Mouse (Mus musculus) stomach, postnatal 0 days (tissue): ENCODE measurements around the gene Ypel3. TPM values are rescaled to one million over a fixed set of nuclear protein-coding genes. Genes with fewer than 3 reads are reported as not detected.

ENCODE experiments used
- ATAC-seq: fragments of 200-750 bp; cut with Nextera tagmentation; 2 replicates; pipeline ENCODE4 v1.8.0; 2017; ENCODE audit not compliant: low FRiP score, low TSS enrichment
- DNase-seq: peaks from one replicate; pipeline ENCODE4 v3.0.0-alpha.2; 2016; ENCODE audit warnings: low spot score
- H3K27ac ChIP-seq: fragments of 300-500 bp; sonication (generic); replicated peaks from 2 replicates; pipeline ENCODE4 v1.5.1; 2014; ENCODE audit warnings: mild to moderate bottlenecking, control low read depth
- H3K27me3 ChIP-seq: fragments of 300-500 bp; sonication (generic); 2 replicates; pipeline ENCODE4 v1.6.1; 2014; ENCODE audit warnings: low read length; ENCODE audit not compliant: control insufficient read depth, insufficient read depth
- H3K36me3 ChIP-seq: fragments of 300-500 bp; sonication (generic); 2 replicates; pipeline ENCODE4 v1.6.1; 2014; ENCODE audit warnings: low read length, mixed read lengths; ENCODE audit not compliant: control insufficient read depth, insufficient read depth
- H3K4me1 ChIP-seq: fragments of 300-500 bp; sonication (generic); replicated peaks from 2 replicates; pipeline ENCODE4 v1.6.1; 2014; ENCODE audit warnings: antibody characterized with exemption; ENCODE audit not compliant: control insufficient read depth, insufficient read depth
- H3K4me2 ChIP-seq: fragments of 300-500 bp; sonication (generic); replicated peaks from 2 replicates; pipeline ENCODE4 v1.6.1; 2014; ENCODE audit warnings: low read depth, mild to moderate bottlenecking, control low read depth, moderate library complexity
- H3K4me3 ChIP-seq: fragments of 300-500 bp; sonication (generic); 2 replicates; pipeline ENCODE4 v1.5.1; 2014; ENCODE audit warnings: low read depth, low read length, control low read depth
- H3K9ac ChIP-seq: fragments of 300-500 bp; sonication (generic); 2 replicates; pipeline ENCODE4 v1.6.1; 2014; ENCODE audit warnings: mild to moderate bottlenecking, low read length, control low read depth, mixed read lengths
- H3K9me3 ChIP-seq: fragments of 300-500 bp; sonication (generic); 2 replicates; pipeline ENCODE4 v1.6.1; 2016; ENCODE audit warnings: low read length; ENCODE audit not compliant: control insufficient read depth
- CTCF ChIP-seq: IDR thresholded peaks from 2 replicates; pipeline ENCODE4 v1.5.1; 2016; ENCODE audit warnings: antibody characterized with exemption, low read depth, mild to moderate bottlenecking, moderate library complexity
- EP300 ChIP-seq: optimal IDR thresholded peaks from 2 replicates; pipeline ENCODE3; 2016; ENCODE audit warnings: antibody characterized with exemption
- WGBS: fragments of 180-500 bp; shearing (Covaris S2); extraction: QIAGEN DNeasy Blood & Tissue Kit; methylation state at CpG from one replicate; pipeline ENCODE4 v1.1.7; 2014; 5-methylcytosine and 5-hydroxymethylcytosine counted together
- polyA plus RNA-seq: library from polyadenylated mRNA; unstranded; fragments of >200 nt; fragmentation: Nextera tagmentation; extraction: Ambion mirVana; gene quantifications from 2 replicates; pipeline ENCODE4 v1.2.1, GENCODE M21; 2015

Ypel3 gene
- polyA plus RNA-seq, 1 experiment from 2014 or later: 86.0 TPM

- H3K27me3 ChIP-seq: no peaks in the 10 kb centered on the region
- ATAC-seq (no peak), DNase-seq (no peak)
- TF ChIP-seq CTCF (no peak), EP300 (no peak)
- H3K9me3 ChIP-seq: no peaks in the 10 kb centered on the region
- H3K4me1 ChIP-seq: peaks cover 7% of the 10 kb centered on the region
- H3K4me3 ChIP-seq: no peak overlapping the region
- H3K27ac ChIP-seq: no peak overlapping the region
- H3K9ac ChIP-seq: no peak overlapping the region
- H3K4me2 ChIP-seq: no peak overlapping the region
- WGBS: 73% methylated on average over 13 of the region's 13 CpGs
- H3K36me3 ChIP-seq: peaks cover 26% of the 10 kb centered on the region
Observed at GRCm38 (mm10) chr7:126782693-126783092, 5.9 kb downstream of the Ypel3 start.

GRCm38 (mm10) chr7:126784469-126784868 is 7.7 kb downstream of the Ypel3 start:
- no peaks in the 10 kb centered on the region for H3K27me3 ChIP-seq
- no peak overlapping the region for H3K4me2 ChIP-seq
- WGBS: 82% methylated on average over 7 of the region's 7 CpGs
- no peak for DNase-seq
- H3K4me1 ChIP-seq: peaks cover 6% of the 10 kb centered on the region
- H3K9ac ChIP-seq: no peak overlapping the region
- no peak overlapping the region for H3K4me3 ChIP-seq
- H3K27ac ChIP-seq: no peak overlapping the region
- no peaks in the 10 kb centered on the region for H3K9me3 ChIP-seq
- peaks cover 36% of the 10 kb centered on the region for H3K36me3 ChIP-seq
- TF ChIP-seq CTCF (no peak), EP300 (no peak)
- ATAC-seq: no peak

- 55% methylated on average over 4 of the region's 4 CpGs for WGBS
- Histone ChIP-seq H3K9me3 (no peaks in the 10 kb centered on the region), H3K27me3 (no peaks in the 10 kb centered on the region), H3K36me3 (peaks cover 38% of the 10 kb centered on the region), H3K4me2 (no peak overlapping the region), H3K4me3 (no peak overlapping the region), H3K27ac (no peak overlapping the region), H3K9ac (no peak overlapping the region), H3K4me1 (peaks cover 6% of the 10 kb centered on the region)
- TF ChIP-seq CTCF (no peak), EP300 (no peak)
- ATAC-seq (no peak), DNase-seq (no peak)
Observed at GRCm38 (mm10) chr7:126785056-126785455, 8.3 kb downstream of the Ypel3 start.

GRCm38 (mm10) chr7:126786142-126786541 is 9.4 kb downstream of the Ypel3 start:
- Histone ChIP-seq H3K4me3 (no peak overlapping the region), H3K4me2 (no peak overlapping the region), H3K9me3 (no peaks in the 10 kb centered on the region), H3K4me1 (peaks cover 2% of the 10 kb centered on the region), H3K27me3 (no peaks in the 10 kb centered on the region), H3K27ac (no peak overlapping the region), H3K36me3 (peaks cover 38% of the 10 kb centered on the region), H3K9ac (no peak overlapping the region)
- WGBS: 90% methylated on average over 14 of the region's 14 CpGs
- TF ChIP-seq CTCF: no peak
- TF ChIP-seq EP300: no peak
- no peak for DNase-seq
- no peak for ATAC-seq

- Histone ChIP-seq H3K9me3 (no peaks in the 10 kb centered on the region), H3K4me3 (no peak overlapping the region), H3K4me1 (no peaks in the 10 kb centered on the region), H3K4me2 (no peak overlapping the region), H3K27ac (no peak overlapping the region), H3K36me3 (peaks cover 38% of the 10 kb centered on the region), H3K27me3 (no peaks in the 10 kb centered on the region), H3K9ac (no peak overlapping the region)
- ATAC-seq (no peak), DNase-seq (no peak)
- no peak for TF ChIP-seq CTCF
- TF ChIP-seq EP300: no peak
- 84% methylated on average over 4 of the region's 4 CpGs for WGBS
Observed at GRCm38 (mm10) chr7:126789141-126789540, 12.4 kb downstream of the Ypel3 start.

GRCm38 (mm10) chr7:126791851-126792720 is 15.3 kb downstream of the Ypel3 start, which contains the start of gene Ppp4c:
Gene Ppp4c (minus strand): TSS chr7:126792496.
- H3K36me3 ChIP-seq: peaks cover 33% of the 10 kb centered on the region
- DNase-seq (peak; percentile 99), ATAC-seq (peak; percentile 93)
- WGBS: under 1% methylated on average over 77 of the region's 83 CpGs
- no peaks in the 10 kb centered on the region for H3K4me1 ChIP-seq
- H3K9me3 ChIP-seq: no peaks in the 10 kb centered on the region
- H3K4me3 ChIP-seq: peak within 1 kb of the TSS; percentile 96
- H3K27ac ChIP-seq: peak within 1 kb of the TSS; percentile 99
- H3K9ac ChIP-seq: peak within 1 kb of the TSS; percentile 96
- H3K27me3 ChIP-seq: no peaks in the 10 kb centered on the region
- no peak; the same call in none of the 2 replicates for TF ChIP-seq CTCF
- no peak for TF ChIP-seq EP300
- H3K4me2 ChIP-seq: peak within 1 kb of the TSS; percentile 64
